Mouse (Mus musculus) forebrain, embryonic 11.5 days (tissue): ENCODE data around the gene Gpn1. TPM values are rescaled to one million over a fixed set of nuclear protein-coding genes. Genes with fewer than 3 reads are reported as not detected.
"Not testable (repeated sequence)": the region's sequence is repeated elsewhere in the genome, so short reads cannot be mapped to it uniquely, and the experiment has no call there.

Experiments used
- ATAC-seq: fragments of 200-750 bp; cut with Nextera tagmentation; replicated peaks from 2 replicates; pipeline ENCODE4 v1.8.0; 2017; ENCODE audit warnings: moderate TSS enrichment; ENCODE audit not compliant: low FRiP score
- DNase-seq: peaks from one replicate; pipeline ENCODE4 v3.0.0-alpha.2; 2017; ENCODE audit warnings: low spot score
- H3K27ac ChIP-seq: fragments of 300-500 bp; sonication (generic); 2 replicates; pipeline ENCODE4 v1.5.1; 2014; ENCODE audit warnings: low read depth, low read length
- H3K27me3 ChIP-seq: fragments of 300-500 bp; sonication (generic); 2 replicates; pipeline ENCODE4 v1.6.1; 2014; ENCODE audit warnings: mild to moderate bottlenecking, low read length, mixed read lengths; ENCODE audit not compliant: control insufficient read depth, insufficient read depth
- H3K36me3 ChIP-seq: fragments of 300-500 bp; sonication (generic); 2 replicates; pipeline ENCODE4 v1.6.1; 2014; ENCODE audit warnings: mild to moderate bottlenecking, low read length, moderate library complexity, mixed read lengths; ENCODE audit not compliant: control insufficient read depth, insufficient read depth
- H3K4me1 ChIP-seq: fragments of 300-500 bp; sonication (generic); replicated peaks from 2 replicates; pipeline ENCODE4 v1.6.1; 2014; ENCODE audit warnings: low read length, mixed read lengths; ENCODE audit not compliant: control insufficient read depth, insufficient read depth
- H3K4me2 ChIP-seq: fragments of 300-500 bp; sonication (generic); 2 replicates; pipeline ENCODE4 v1.6.1; 2014; ENCODE audit warnings: low read depth, mild to moderate bottlenecking, low read length, moderate library complexity, mixed read lengths; ENCODE audit not compliant: severe bottlenecking
- H3K4me3 ChIP-seq: fragments of 300-500 bp; sonication (generic); 2 replicates; pipeline ENCODE4 v1.5.1; 2014; ENCODE audit warnings: low read depth, low read length
- H3K9ac ChIP-seq: fragments of 300-500 bp; sonication (generic); 2 replicates; pipeline ENCODE4 v1.6.1; 2014; ENCODE audit warnings: low read length
- H3K9me3 ChIP-seq: fragments of 300-500 bp; sonication (generic); 2 replicates; pipeline ENCODE4 v1.6.1; 2016; ENCODE audit warnings: low read length, mixed read lengths; ENCODE audit not compliant: control insufficient read depth
- WGBS: fragments of 180-500 bp; shearing (Covaris S2); extraction: QIAGEN DNeasy Blood & Tissue Kit; methylation state at CpG from one replicate; pipeline ENCODE4 v1.1.7; 2014; 5-methylcytosine and 5-hydroxymethylcytosine counted together
- polyA plus RNA-seq: library from polyadenylated mRNA; unstranded; fragments of >200 nt; fragmentation: Nextera tagmentation; extraction: Ambion mirVana; gene quantifications from 2 replicates; pipeline ENCODE4 v1.2.1, GENCODE M21; 2014

The Gpn1 gene
- polyA plus RNA-seq, 1 experiment from 2014 or later, result 78.9 TPM

DNA sequence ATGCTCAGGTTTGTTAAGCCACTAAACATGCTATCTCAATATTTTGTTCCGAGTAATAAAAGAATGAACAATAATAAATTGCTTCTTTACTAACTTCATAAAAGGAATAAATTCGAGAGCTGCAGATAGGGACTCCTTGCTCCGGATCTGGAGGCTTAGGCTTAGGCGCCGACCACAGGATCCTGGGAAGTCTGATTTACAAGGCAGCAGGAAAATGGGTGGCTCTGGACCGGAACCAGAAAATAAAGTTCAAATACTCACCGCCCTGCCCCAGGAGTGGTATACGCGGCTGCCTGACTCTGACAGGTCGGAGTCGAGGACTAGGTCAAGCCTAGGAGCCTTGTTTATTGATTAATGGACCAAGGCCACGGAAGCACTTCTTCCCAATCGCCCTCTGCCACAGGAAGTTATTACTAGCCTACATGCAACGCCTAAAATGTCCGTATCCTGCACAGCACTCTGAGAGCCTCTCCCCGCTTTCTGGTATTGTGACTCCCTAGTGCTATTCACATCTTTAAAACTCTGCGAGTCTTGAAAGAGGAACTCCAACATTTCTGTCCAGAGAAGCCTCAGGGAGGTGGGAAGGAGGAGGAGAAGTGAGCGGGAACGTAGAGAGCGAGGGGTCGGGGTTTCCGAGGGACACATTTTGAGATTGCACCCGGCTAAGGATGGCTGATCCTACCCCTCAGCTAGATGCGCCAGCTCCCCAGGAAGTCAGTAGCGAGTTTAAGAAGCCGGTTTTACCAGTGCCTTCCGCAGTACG, 32.0 kb downstream of the Gpn1 start, which contains the start of gene Slc4a1ap:
Slc4a1ap (plus strand) TSS at position 642 of the 763 bp plus-strand sequence.
- peak; percentile 85 for DNase-seq
- Histone ChIP-seq H3K9me3 (no peaks in the 10 kb centered on the region), H3K27ac (no peak within 1 kb of the TSS), H3K4me3 (peak within 1 kb of the TSS; percentile 89), H3K4me1 (no peaks in the 10 kb centered on the region; the same call in 1 of the 2 replicates), H3K27me3 (no peaks in the 10 kb centered on the region), H3K9ac (peak within 1 kb of the TSS; percentile 85), H3K36me3 (no peaks in the 10 kb centered on the region; the same call in 1 of the 2 replicates), H3K4me2 (peak within 1 kb of the TSS; percentile 84)
- 1% methylated on average over 28 of the region's 28 CpGs for WGBS
- ATAC-seq, result peak; percentile 73

DNA sequence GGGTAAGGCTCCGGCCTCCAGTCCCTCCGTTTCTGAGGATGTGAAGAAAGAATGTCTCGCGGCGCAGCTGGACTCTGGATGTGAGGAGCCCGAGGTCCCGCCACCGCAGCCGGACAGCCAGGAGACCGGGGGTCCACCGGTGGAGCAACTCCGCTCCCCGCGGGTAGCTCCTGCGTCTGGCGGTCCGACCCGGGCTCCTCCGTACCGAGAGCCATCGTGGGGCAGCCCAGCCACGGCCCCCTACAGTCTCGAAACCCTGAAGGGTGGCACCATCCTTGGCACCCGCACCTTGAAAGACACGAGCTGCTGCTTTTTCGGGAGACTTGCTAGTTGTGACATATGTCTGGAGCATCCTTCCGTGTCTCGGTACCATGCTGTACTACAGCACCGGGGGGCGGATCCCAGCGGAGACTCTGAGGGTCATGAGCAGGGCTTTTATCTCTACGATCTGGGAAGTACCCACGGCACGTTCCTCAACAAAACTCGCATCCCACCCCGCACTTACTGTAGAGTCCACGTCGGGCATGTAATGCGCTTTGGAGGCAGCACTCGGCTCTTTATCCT, 32.7 kb downstream of the Gpn1 start:
- no peak overlapping the region for H3K27ac ChIP-seq
- H3K27me3 ChIP-seq, result no peaks in the 10 kb centered on the region
- ATAC-seq (no peak), DNase-seq (no peak)
- no peaks in the 10 kb centered on the region; the same call in 1 of the 2 replicates for H3K36me3 ChIP-seq
- peak overlapping the region; percentile 84 for H3K4me2 ChIP-seq
- WGBS, result 4% methylated on average over 40 of the region's 40 CpGs
- no peaks in the 10 kb centered on the region; the same call in 1 of the 2 replicates for H3K4me1 ChIP-seq
- H3K9me3 ChIP-seq, result no peaks in the 10 kb centered on the region
- peak overlapping the region; percentile 85 for H3K9ac ChIP-seq
- peak overlapping the region; percentile 89 for H3K4me3 ChIP-seq

DNA sequence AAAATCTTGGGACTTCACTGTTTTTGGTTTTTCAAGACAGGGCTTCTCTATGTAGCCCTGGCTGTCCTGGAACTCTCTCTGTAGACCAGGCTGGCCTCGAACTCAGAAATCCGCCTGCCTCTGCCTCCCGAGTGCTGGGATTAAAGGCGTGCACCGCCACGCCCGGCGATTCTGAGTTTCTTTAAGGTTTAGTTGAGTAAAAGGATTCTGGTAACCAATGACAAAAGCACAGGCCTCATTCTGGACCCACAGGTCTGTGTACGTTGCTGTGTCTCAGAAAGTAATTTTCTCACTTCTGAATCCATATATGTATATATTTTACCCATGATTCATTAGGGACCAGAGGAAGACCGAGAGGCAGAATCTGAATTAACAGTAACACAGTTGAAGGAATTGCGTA, 33.2 kb downstream of the Gpn1 start, which contains the start of gene Supt7l:
Supt7l (minus strand) TSS at position 101 of the 400 bp plus-strand sequence.
- WGBS, result 80% methylated on average over 11 of the region's 11 CpGs

DNA sequence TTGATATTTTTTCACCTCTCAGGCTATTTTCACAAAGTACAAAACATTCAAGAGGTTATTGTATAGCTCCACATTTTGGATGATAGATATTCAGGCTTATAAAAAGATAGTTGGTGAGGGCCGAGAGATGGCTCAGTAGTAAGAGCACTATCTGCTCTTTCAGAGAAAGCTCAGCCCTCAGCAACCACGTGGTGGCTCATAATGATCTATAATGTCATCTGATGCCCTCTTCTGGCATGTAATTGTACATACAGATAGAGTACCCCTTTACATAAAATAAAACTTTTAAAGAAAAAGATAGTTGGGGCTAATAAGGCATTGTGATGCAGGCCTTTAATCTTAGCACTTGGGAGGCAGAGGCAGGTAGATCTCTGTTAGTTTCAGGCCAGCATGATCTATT, 34.0 kb downstream of the Gpn1 start:
- Histone ChIP-seq H3K36me3 (no peaks in the 10 kb centered on the region; the same call in 1 of the 2 replicates), H3K4me3 (no peak overlapping the region), H3K9me3 (no peaks in the 10 kb centered on the region), H3K27me3 (no peaks in the 10 kb centered on the region), H3K27ac (no peak overlapping the region), H3K9ac (no peak overlapping the region), H3K4me1 (no peaks in the 10 kb centered on the region; the same call in 1 of the 2 replicates), H3K4me2 (no peak overlapping the region)
- DNase-seq, result no peak
- no peak for ATAC-seq
- WGBS, result 58% methylated on average over 2 of the region's 2 CpGs

More for the DNA sequence above, 33.2 kb downstream of the Gpn1 start, which contains the start of gene Supt7l:
- not testable (repeated sequence) for H3K4me1 ChIP-seq, DNase-seq, H3K36me3 ChIP-seq, H3K9me3 ChIP-seq, H3K27ac ChIP-seq, ATAC-seq, H3K27me3 ChIP-seq
- Histone ChIP-seq H3K4me2 (peak within 1 kb of the TSS; percentile 84), H3K9ac (peak within 1 kb of the TSS; percentile 85), H3K4me3 (peak within 1 kb of the TSS; percentile 89)

DNA sequence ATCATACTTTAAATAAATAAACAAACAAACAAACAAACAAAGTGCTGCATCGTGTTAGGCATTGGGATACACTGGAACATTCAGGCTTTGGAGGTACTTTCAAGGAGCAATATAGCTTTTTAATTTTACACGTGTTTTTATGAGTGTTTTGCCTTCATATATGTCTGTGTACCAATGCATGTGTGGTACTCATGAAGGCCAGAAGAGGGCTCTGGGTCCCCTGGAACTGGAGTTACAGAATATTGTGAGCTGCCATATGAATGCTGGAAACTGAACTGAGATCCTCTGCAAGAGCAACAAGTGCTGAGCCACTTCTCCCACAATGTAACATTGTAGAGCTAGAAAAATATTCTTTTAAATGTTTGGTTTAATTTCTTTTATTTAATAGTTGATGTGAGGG, 40.7 kb downstream of the Gpn1 start:
- 92% methylated on average over 2 of the region's 2 CpGs for WGBS
- H3K36me3 ChIP-seq, result peaks cover 5% of the 10 kb centered on the region; the same call in 1 of the 2 replicates
- no peak for DNase-seq
- no peak overlapping the region for H3K27ac ChIP-seq
- no peaks in the 10 kb centered on the region for H3K4me1 ChIP-seq
- no peaks in the 10 kb centered on the region for H3K9me3 ChIP-seq
- ATAC-seq, result no peak
- no peak overlapping the region for H3K9ac ChIP-seq
- H3K4me3 ChIP-seq, result no peak overlapping the region
- no peaks in the 10 kb centered on the region for H3K27me3 ChIP-seq
- no peak overlapping the region for H3K4me2 ChIP-seq

DNA sequence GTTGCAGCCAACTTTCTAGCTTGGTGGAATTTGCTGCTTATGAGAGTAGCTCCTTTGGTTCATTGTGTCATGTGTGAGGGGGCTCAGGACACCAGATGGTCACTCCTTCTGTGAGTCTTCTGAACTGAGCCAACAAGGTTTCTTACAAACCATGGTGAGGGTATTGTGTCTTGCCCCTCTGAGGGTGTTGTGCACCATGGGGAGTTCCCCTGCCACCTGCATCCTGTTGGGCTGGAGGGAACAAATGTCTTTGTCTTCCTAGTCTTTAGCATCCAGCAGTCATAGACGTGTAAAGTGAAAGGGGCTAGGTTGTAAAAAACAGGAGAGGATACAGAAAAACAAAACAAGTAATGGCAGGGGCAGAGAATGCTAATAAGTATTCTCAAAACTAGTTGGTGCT, 64.9 kb downstream of the Gpn1 start:
- ATAC-seq (no peak), DNase-seq (no peak)
- Histone ChIP-seq H3K9ac (no peak overlapping the region), H3K27ac (no peak overlapping the region), H3K9me3 (no peaks in the 10 kb centered on the region), H3K4me1 (no peaks in the 10 kb centered on the region), H3K27me3 (no peaks in the 10 kb centered on the region), H3K36me3 (no peaks in the 10 kb centered on the region; the same call in 1 of the 2 replicates), H3K4me3 (no peak overlapping the region), H3K4me2 (no peak overlapping the region)
- WGBS, result 41% methylated on average over 1 of the region's 1 CpGs

DNA sequence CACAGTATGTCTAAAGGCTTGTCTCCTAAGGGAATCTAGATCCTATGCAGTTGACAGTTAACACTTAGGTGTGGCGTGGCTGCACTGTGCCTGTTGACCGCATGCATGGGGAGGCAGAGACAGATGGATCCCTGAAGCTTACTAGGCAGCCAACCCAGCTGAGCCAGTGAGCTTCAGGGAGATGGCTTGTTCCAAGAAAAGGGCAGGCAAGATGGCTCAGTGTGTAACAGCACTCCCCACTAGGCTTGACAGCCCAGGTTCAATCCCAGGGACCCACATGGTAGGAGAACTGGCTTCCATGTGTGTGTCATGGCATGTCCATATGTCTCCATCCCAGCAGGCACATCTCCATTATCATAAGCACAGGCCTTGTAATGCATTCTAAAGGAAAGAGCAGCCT, 65.8 kb downstream of the Gpn1 start:
- Histone ChIP-seq H3K4me3 (no peak overlapping the region), H3K27me3 (no peaks in the 10 kb centered on the region), H3K4me1 (no peaks in the 10 kb centered on the region), H3K27ac (no peak overlapping the region), H3K9ac (no peak overlapping the region), H3K9me3 (no peaks in the 10 kb centered on the region), H3K36me3 (no peaks in the 10 kb centered on the region), H3K4me2 (no peak overlapping the region)
- DNase-seq, result no peak
- no peak for ATAC-seq
- WGBS, result 96% methylated on average over 2 of the region's 2 CpGs

DNA sequence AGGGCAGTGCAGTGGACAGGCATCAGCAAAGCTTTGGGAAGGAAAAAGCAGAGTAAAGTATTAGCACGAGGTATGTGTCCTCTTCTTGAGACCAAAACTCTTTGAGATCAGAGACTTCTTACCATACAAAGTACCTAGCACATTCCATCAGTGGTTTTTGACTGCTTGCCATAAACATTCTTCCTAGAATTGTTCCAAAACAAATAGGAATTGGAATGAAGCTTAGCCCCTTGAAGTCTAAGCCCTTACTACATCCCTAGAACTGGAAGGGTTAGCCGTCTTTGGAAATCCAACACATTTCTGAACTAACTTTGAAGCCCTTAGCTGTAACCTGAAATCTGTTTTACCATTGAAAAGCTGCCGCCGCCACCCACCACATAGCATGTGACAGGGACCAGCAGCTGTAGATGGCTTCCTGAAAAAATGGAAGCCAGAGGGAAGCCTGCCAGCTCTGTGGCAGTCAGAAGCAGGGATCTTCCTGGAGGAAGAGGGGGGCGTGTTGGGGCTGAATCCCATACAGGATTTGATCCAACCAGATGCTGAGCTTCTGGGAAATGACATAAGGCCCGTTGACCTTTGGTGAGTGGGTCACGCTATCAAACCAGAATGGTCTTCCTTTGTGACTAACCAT, 67.6 kb downstream of the Gpn1 start:
- H3K27ac ChIP-seq, result no peak overlapping the region
- H3K36me3 ChIP-seq, result no peaks in the 10 kb centered on the region
- H3K27me3 ChIP-seq, result no peaks in the 10 kb centered on the region
- no peak for ATAC-seq
- H3K9me3 ChIP-seq, result no peaks in the 10 kb centered on the region
- H3K4me3 ChIP-seq, result no peak overlapping the region
- no peak for DNase-seq
- H3K9ac ChIP-seq, result no peak overlapping the region
- 89% methylated on average over 7 of the region's 7 CpGs for WGBS
- no peak overlapping the region for H3K4me2 ChIP-seq
- H3K4me1 ChIP-seq, result no peaks in the 10 kb centered on the region
